Mouse (Mus musculus) cerebellum, adult 11 months (tissue): ENCODE data around the gene Cks2.

Source experiments
- DNase-seq: peaks from one replicate; pipeline ENCODE4 v3.0.0; 2022

Cks2 gene

GRCm38 (mm10) chr13:51685290-51685966 lies 40.4 kb downstream of the Cks2 start:
- DNase-seq: no peak

- DNase-seq: no peak
These were observed 41.9 kb downstream of the Cks2 start for GRCm38 (mm10) chr13:51686966-51687365.

- DNase-seq: no peak
These were observed 43.7 kb downstream of the Cks2 start for GRCm38 (mm10) chr13:51688688-51689087.

GRCm38 (mm10) chr13:51696481-51696880 lies 51.4 kb downstream of the Cks2 start:
- DNase-seq: no peak

- no peak for DNase-seq
These were observed 52.4 kb downstream of the Cks2 start for GRCm38 (mm10) chr13:51697455-51697854.

GRCm38 (mm10) chr13:51697897-51698296 lies 52.9 kb downstream of the Cks2 start:
- DNase-seq: no peak

- DNase-seq: no peak
These were observed 53.3 kb downstream of the Cks2 start for GRCm38 (mm10) chr13:51698318-51698717.
